Mouse (Mus musculus) adrenal gland, adult 2 months (tissue): ENCODE measurements around the gene Kin. TPM values are rescaled to one million over a fixed set of nuclear protein-coding genes. Genes with fewer than 3 reads are reported as not detected.
A peak's percentile ranks its signal among the peaks of the same experiment; 100 is the strongest.

Experiments used
- DNase-seq: peaks from one replicate; pipeline ENCODE4 v3.0.0; 2021
- long read RNA-seq: library from polyadenylated mRNA; stranded (forward); transcript quantifications from one replicate; pipeline ENCODE4 v2.0.0, GENCODE M21; 2021
- polyA plus RNA-seq: library from polyadenylated mRNA; depleted of rRNA; stranded (reverse); fragments of >200 nt; gene quantifications from 2 replicates; pipeline ENCODE4 v1.2.3, GENCODE M21; 2012; rRNA removed
- total RNA-seq, 2 experiments: library from RNA; stranded (reverse); gene quantifications; 2 replicates each; pipeline ENCODE4 v1.2.3; 2021

Kin gene
- 10 to 100 TPM; 13.3 to 18.0 TPM for total RNA-seq
- polyA plus RNA-seq, result 0.83 and 0.88 TPM in 2 replicates
- long read RNA-seq, transcript Kin-201 (5 exons, 1,472 nt), result major isoform, 6 of 6 reads
- long read RNA-seq, partial matches to known transcripts, result 0 of 6 reads
- long read RNA-seq, other reads (novel, unspliced or antisense), result 0 of 6 reads

DNA sequence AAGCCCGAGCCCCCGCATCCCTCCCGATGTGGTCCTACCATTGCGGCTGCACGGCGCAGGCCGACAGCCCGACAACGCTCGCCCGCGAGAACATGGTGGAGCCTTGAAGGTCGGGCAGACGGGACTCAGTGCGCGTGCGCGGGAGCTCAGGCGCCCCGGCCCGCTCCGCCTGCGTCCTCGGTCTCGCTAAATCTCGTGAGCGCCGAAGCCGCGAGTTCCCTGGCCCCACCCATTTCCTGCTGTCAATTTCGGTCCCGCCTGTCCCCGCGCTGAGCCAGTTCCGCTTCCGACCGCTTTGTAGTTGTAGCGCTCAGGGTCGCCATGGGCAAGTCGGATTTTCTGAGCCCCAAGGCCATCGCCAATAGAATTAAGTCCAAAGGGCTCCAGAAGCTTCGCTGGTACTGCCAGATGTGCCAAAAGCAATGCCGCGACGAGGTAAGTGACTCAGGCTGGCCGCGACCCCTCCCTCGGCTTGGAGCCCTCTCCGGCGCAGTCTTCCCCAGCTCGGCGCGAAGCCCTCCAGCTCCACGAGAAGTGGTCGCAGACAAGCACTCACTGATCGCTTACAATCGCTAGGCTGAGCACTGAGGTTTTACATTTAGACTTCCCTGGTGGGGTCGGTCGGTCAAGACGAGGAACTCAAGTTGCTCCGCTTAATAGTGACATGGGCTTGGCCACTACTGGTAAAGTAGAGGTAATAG lies at the start of gene Kin, which contains the start of gene Atp5c1:
Gene Kin, plus strand, starts transcription at position 284 of the 701 bp plus-strand sequence.
Gene Atp5c1, minus strand, starts transcription at position 201 of the 701 bp plus-strand sequence.
- DNase-seq, result peak; percentile 98

- no peak for DNase-seq
Measured at GRCm38 (mm10) chr2:10033684-10034083, 46.7 kb upstream of the Kin start.

- DNase-seq, result no peak
Measured at GRCm38 (mm10) chr2:10034976-10035375, 45.4 kb upstream of the Kin start.

GRCm38 (mm10) chr2:10047758-10048436 lies 32.5 kb upstream of the Kin start:
- peak; percentile 49 for DNase-seq

DNA sequence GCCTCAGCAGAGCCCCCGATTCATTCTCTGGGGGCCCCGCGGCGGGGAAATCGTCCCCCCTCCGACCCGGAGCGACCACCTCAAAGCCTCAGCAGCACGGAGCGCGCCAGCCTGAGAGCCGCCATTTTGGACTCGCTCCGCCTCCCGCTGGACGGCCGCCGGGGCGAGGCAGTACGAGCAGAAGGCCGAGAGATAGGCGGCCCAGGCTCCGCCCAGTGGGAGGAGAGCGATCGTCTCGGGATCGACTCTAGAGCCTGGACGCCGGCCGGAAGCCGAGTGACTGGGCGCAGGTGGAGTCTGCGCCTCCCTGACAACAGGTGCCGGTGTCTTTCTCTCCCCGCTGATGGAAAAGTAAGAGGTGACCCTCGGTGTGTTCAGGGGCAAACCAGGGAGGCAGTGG lies 31.9 kb upstream of the Kin start, which contains the start of gene Taf3:
Gene Taf3, minus strand, starts transcription at position 136 of the 400 bp plus-strand sequence.
- peak; percentile 96 for DNase-seq

DNA sequence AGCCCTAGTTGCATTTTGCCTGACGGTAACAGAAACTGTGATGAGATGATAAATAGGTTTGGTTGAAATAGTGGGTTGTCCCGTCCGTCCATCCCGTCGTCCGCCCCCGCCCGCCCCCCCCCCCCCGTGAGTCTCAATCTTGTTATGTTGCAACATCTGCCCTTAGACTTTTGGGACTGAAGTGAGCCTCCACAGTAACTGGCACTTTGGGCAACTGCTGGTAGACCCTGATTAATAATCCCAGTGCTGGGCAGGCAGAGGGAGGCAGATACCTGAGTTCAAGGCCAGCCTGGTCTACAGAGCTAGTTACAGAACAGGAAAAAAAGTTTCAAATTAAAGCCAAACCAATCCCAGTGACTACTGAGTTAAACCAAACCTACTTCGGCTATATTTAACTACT lies 30.9 kb upstream of the Kin start:
- DNase-seq, result peak; percentile 12

DNA sequence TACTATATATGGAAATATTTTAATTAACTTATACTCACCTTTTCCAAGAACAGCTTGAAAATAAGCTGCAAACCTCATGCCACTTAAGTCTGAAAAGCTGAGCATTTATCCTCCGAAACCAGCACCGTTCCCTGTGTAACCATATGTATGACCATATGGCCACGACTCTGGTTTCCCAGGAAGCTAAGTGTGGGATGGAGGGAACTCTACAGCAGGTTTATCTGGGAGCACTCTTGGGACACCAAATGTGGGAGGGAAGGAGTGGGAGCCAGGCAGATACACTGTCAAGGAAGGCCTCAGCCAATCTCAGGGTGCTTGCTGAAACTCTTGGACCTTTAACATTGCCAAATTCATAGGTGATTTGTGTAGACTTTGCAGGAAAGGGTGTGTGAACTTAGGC lies 29.5 kb upstream of the Kin start:
- DNase-seq, result no peak

- peak; percentile 37 for DNase-seq
Measured at GRCm38 (mm10) chr2:10051996-10052395, 28.4 kb upstream of the Kin start.

- peak; percentile 71 for DNase-seq
Measured at GRCm38 (mm10) chr2:10058836-10059235, 21.6 kb upstream of the Kin start.

GRCm38 (mm10) chr2:10071751-10072150 lies 8.6 kb upstream of the Kin start:
- no peak for DNase-seq

- no peak for DNase-seq
Measured at GRCm38 (mm10) chr2:10074470-10074869, 5.9 kb upstream of the Kin start.

GRCm38 (mm10) chr2:10076675-10077074 lies 3.7 kb upstream of the Kin start:
- no peak for DNase-seq

DNA sequence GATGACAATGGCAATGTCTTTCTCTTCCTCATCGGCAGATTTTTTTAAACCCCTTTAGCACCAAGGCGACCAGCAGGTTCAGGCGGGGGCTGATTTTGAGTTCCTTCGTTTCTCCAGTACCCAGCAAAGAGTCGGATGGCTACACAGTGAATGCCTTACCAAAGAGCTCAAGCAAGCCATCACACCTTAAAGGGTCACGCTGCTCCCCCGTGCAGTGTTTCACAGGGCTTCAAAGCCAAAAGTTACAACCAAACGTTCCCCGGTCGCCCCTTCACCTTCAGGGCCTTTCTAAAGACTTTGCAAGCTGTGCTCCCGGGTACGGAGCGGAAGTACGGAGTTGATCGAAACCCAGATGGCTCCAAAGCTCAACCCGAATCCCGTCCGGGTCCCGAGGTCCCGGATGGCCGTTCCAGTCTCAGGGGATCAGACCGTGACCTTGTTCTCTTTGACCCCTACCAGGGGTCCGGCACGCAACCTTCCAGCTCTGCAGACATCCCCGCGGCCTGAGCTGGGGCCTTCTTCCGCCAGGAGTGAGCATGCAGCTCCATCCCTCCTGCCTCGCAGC lies 566 bp upstream of the Kin start:
- no peak for DNase-seq

GRCm38 (mm10) chr2:10081453-10082080 lies 1.2 kb downstream of the Kin start:
- no peak for DNase-seq

- no peak for DNase-seq
Measured at GRCm38 (mm10) chr2:10082737-10083136, 2.3 kb downstream of the Kin start.

GRCm38 (mm10) chr2:10087256-10087850 lies 7.0 kb downstream of the Kin start:
- peak; percentile 65 for DNase-seq

DNA sequence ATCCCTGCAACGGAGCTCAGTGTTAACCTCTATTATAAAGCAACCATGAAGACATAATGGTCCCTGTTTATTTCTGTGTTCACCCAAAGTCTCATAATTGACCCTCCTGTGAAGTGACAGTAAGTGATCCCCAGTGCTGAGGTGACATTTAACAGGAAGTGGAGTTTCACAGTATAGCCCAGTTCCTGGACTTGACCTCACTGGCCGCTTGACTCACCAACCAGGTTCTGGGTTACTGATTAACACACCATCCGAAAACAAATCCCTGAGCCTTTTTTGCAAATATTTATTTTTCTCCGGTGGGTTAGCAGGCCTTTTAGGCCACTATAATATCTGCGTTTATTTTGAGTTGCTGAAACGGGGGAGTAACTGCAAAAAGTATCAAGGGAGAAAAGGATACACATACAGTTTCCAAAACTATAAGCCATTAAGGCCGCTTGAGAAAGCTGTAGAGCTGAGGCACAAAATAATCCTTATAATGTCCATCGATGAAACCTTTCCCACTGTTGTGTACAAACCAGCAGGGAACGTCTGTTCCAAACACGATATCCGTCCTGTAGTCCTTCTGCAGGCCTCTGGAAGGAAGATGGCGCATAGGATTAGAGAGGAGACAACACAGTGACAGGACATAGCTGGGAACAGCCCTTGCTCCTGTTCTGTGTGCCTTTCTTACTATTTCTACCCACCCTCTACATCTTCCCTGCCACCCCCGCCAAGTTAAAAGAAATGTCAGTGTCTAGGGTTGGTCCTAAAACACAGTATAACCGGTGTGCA lies 14.1 kb downstream of the Kin start:
- DNase-seq, result no peak

GRCm38 (mm10) chr2:10098598-10099215 lies 18.3 kb downstream of the Kin start:
- peak; percentile 32 for DNase-seq

DNA sequence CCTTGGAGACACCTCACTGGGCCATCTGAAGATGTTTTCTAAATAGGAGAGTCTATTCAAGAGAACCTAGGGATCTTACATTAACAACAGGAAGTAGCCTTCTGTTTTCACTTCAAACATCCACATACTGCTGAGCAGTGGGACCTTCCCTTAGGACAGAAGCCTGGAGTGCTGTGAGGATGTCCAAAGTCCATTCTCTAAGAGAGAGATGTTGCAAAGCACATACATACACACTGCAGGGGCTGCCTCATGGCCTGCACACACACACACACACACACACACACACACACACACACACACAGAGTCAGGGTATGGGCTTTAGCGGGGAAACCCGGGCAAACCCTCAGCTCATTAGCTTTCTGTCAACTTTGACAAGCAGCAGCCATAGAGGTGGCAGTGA lies 20.1 kb downstream of the Kin start:
- DNase-seq, result no peak

DNA sequence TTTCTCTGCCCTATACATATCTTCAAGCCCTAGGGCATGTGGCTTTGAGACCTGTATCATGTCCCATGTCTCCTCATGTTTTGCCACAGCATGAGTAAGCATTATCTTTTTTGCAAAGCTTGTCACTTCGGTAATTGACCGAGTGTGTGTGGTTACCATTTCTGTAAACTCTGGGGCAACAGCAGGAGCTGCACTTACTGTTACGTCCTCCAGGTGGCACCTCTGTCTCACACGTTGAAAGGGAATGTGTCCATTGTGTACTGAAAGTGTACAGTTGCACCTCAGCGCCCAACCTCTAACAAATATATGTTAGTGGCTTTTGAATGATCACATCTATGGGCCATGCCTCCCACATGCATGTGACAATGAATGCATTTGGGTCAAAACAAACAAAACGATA lies 20.8 kb downstream of the Kin start:
- peak; percentile 33 for DNase-seq
